Mouse (Mus musculus) ES-E14 (cell line): ENCODE results near the gene Tln1.

ENCODE experiments used
- CHD2 ChIP-seq: IDR thresholded peaks from 2 replicates; pipeline ENCODE4 v1.6.1; 2014; ENCODE audit warnings: mild to moderate bottlenecking, low read depth, low read length, inconsistent platforms
- HCFC1 ChIP-seq: IDR thresholded peaks from 2 replicates; pipeline ENCODE4 v1.6.1; 2012; ENCODE audit warnings: low read length, inconsistent platforms, borderline replicate concordance; ENCODE audit not compliant: insufficient read depth

DNA sequence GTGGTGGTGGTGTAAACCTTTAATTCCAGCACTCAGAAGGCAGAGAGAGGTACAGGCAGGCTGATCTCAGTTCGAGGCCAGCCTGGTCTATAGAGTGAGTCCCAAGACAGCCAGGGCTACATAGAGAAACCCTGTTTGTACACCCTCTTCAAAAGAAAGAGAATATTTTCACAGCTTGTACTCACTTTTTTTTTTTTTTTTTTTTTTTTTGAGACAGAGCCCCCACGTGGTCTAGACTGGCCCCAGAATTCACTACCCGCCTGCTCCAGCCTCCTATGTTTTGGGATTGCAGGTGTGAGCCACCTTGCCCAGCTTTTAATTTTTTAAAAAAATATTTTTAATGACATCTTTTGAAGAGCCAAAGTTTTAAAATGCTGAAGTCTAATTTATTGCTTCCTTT is 41.6 kb upstream of the Tln1 start:
- no peak for TF ChIP-seq HCFC1
- no peak for TF ChIP-seq CHD2
